Mouse (Mus musculus) liver, embryonic 14.5 days (tissue): Measurements from ENCODE around the gene Mcemp1.

Experiments used
- CTCF ChIP-seq: IDR thresholded peaks from 2 replicates; pipeline ENCODE4 v1.5.1; 2016; ENCODE audit warnings: antibody characterized with exemption, low read depth, control low read depth
- EP300 ChIP-seq: IDR thresholded peaks from 2 replicates; pipeline ENCODE4 v1.6.1; 2016; ENCODE audit warnings: antibody characterized with exemption, low read depth

GRCm38 (mm10) chr8:3625445-3625844 is 40.1 kb upstream of the Mcemp1 start, which contains the start of gene Pcp2:
- TF ChIP-seq CTCF (no peak), EP300 (no peak)
